Mouse (Mus musculus) left cerebral cortex, postnatal 4 days (tissue): ENCODE measurements around the gene Acadsb. TPM values are rescaled to one million over a fixed set of nuclear protein-coding genes. Genes with fewer than 3 reads are reported as not detected.

Experiments
- DNase-seq: peaks from one replicate; pipeline ENCODE4 v3.0.0-alpha.2; 2022
- intact Hi-C: fragments of 180-260 bp; cut with DNase I; formaldehyde crosslinking; loops from one replicate; pipeline ENCODE4 v1.15.1; 2025
- total RNA-seq, 2 experiments: library from RNA; stranded (reverse); gene quantifications; 2 replicates each; pipeline ENCODE4 v1.2.3; 2021

The Acadsb gene
- total RNA-seq, 2 experiments from 2014 or later: 81.7 to 88.6 TPM

GRCm38 (mm10) chr7:131456714-131457113 lies 46.3 kb downstream of the Acadsb start:
- intact Hi-C loops: no loop called here
- no peak for DNase-seq

GRCm38 (mm10) chr7:131465117-131465601 lies 54.8 kb downstream of the Acadsb start:
- intact Hi-C loops: no loop called here
- no peak for DNase-seq

- intact Hi-C loops: no loop called here
- no peak for DNase-seq
These were observed 55.3 kb downstream of the Acadsb start for GRCm38 (mm10) chr7:131465735-131466134.

- intact Hi-C loops: no loop called here
- DNase-seq: no peak
These were observed 56.9 kb downstream of the Acadsb start for GRCm38 (mm10) chr7:131467312-131467711.

- no peak for DNase-seq
- intact Hi-C loops: no loop called here
These were observed 59.1 kb downstream of the Acadsb start for GRCm38 (mm10) chr7:131469506-131469905.

GRCm38 (mm10) chr7:131471551-131471950 lies 61.1 kb downstream of the Acadsb start:
- intact Hi-C loops: no loop called here
- DNase-seq: no peak

- intact Hi-C loops: no loop called here
- DNase-seq: no peak
These were observed 66.7 kb downstream of the Acadsb start for GRCm38 (mm10) chr7:131477140-131477539.

GRCm38 (mm10) chr7:131478403-131478802 lies 68.0 kb downstream of the Acadsb start:
- intact Hi-C loops: no loop called here
- no peak for DNase-seq

Other genes starting within 250 kb of the Acadsb start
- gene 5430419D17Rik, start 236.2 kb upstream of the Acadsb start, total RNA-seq: under 1 TPM; 0.06 to 0.08 TPM
- gene Cuzd1, start 88.3 kb upstream of the Acadsb start, total RNA-seq: under 1 TPM; 0.16 to 0.20 TPM
- not detected for gene Fam24b, start 81.1 kb upstream of the Acadsb start, total RNA-seq
- gene Fam24a, start 76.7 kb upstream of the Acadsb start, total RNA-seq: not detected
- gene 2310057M21Rik, start 47.8 kb upstream of the Acadsb start, total RNA-seq: 10 to 100 TPM; 26.0 to 30.4 TPM
- 10 to 100 TPM; 22.7 to 25.2 TPM for gene Pstk, start 39.5 kb upstream of the Acadsb start, total RNA-seq
- 10 to 100 TPM; 40.2 to 45.7 TPM for gene Ikzf5, start 80 bp upstream of the Acadsb start, total RNA-seq
- not detected for gene Hmx3, start 132.3 kb downstream of the Acadsb start, total RNA-seq
- gene Hmx2, start 138.2 kb downstream of the Acadsb start, total RNA-seq: not detected
- 10 to 100 TPM; 56.6 to 59.5 TPM for gene Bub3, start 149.6 kb downstream of the Acadsb start, total RNA-seq